Mouse (Mus musculus): ENCODE data around the gene Olfr704. TPM values are rescaled to one million over a fixed set of nuclear protein-coding genes. Genes with fewer than 3 reads are reported as not detected.
"Not testable (repeated sequence)": the region's sequence is repeated elsewhere in the genome, so short reads cannot be mapped to it uniquely, and the experiment has no call there.

Olfr704 gene
- not detected for total RNA-seq (2021)
- long read RNA-seq, experiment 1, result 0 reads
- long read RNA-seq, experiment 2, result 0 reads

- intact Hi-C loops (cut with DNase I), result no loop called here
- no peak for DNase-seq
These were observed at the start of gene Olfr704 for GRCm38 (mm10) chr7:106862885-106863284. Gene Olfr704, plus strand, starts transcription at chr7:106863185.

DNA sequence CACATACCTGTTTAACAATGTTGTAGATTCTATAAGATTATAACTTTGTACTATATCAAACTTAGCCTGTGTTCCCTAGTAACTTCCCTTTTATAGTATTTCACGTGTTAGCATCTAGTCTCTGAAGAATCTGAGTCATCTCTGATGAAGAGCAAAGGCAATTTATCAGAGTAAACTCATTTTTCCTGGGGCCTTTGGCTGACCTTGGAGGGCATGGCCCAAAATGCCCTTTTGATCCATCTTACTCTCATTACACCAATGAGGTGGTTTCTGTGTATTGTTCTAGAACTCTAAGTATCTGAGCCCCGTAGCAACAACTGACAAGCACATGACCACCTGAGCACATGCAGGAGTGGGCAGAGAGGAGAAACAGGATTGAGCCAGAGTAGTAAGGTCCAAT, 49.2 kb upstream of the Olfr704 start, which contains the start of gene Olfr701:
Gene Olfr701, plus strand, starts transcription at position 301 of the 400 bp plus-strand sequence.
- intact Hi-C loops (cut with DNase I), result no loop called here
- DNase-seq, result no peak

- no peak for DNase-seq
- intact Hi-C loops (cut with DNase I), result no loop called here
These were observed 47.2 kb upstream of the Olfr704 start for GRCm38 (mm10) chr7:106815775-106816174.

GRCm38 (mm10) chr7:106818414-106818813, 44.6 kb upstream of the Olfr704 start:
- no peak for DNase-seq
- intact Hi-C loops (cut with DNase I), result no loop called here

DNA sequence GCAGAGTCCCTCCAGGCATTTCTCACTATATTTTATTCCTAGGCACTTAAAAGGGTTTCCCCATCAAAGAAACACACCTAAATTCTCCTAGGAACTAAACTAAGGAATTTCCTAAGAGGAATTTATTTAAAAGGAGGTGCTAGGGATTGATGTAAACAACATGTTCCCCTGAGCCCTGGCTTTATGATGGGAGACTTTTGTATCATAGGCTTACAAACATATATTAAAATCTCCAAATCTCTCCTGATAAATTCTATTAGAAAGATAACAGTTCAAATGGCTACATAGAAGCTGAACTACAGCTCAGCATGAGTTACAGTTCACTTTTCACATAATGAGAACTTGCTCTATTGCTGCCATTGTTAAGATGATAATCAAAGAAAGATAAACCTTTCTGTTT, 29.2 kb upstream of the Olfr704 start, which contains the start of gene Olfr702:
Gene Olfr702, minus strand, starts transcription at position 101 of the 400 bp plus-strand sequence.
- DNase-seq, result no peak
- intact Hi-C loops (cut with DNase I), result no loop called here

DNA sequence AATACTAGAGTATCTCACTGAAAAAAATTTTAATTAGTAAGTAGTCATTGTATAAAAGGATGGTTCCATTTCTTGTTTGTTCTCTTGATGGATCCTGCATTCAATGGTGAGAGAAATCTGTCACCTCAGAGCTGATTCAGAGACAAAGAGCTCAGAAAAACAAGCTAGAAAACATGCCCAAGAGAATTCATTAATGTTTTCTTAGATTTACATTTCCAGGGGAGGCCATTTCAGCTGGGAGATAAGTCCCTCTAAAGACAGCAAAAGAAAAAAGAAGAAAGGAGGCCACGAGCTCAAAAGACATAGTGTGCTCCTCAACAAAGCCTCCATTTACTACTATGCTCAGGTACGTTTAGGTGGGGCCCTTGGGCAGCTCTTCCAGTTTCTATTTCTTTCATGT, 19.9 kb upstream of the Olfr704 start, which contains the start of gene Olfr703:
Gene Olfr703, plus strand, starts transcription at position 301 of the 400 bp plus-strand sequence.
- no peak for DNase-seq
- intact Hi-C loops (cut with DNase I), result no loop called here

- intact Hi-C loops (cut with DNase I), result no loop called here
- DNase-seq, result no peak
These were observed 13.8 kb downstream of the Olfr704 start, which contains the start of gene Olfr705 for GRCm38 (mm10) chr7:106876791-106877190. Gene Olfr705, minus strand, starts transcription at chr7:106876891.

- DNase-seq, result no peak
- intact Hi-C loops (cut with DNase I), result no loop called here
These were observed 25.1 kb downstream of the Olfr704 start, which contains the start of gene Olfr706 for GRCm38 (mm10) chr7:106888062-106888461. Gene Olfr706, minus strand, starts transcription at chr7:106888162.

DNA sequence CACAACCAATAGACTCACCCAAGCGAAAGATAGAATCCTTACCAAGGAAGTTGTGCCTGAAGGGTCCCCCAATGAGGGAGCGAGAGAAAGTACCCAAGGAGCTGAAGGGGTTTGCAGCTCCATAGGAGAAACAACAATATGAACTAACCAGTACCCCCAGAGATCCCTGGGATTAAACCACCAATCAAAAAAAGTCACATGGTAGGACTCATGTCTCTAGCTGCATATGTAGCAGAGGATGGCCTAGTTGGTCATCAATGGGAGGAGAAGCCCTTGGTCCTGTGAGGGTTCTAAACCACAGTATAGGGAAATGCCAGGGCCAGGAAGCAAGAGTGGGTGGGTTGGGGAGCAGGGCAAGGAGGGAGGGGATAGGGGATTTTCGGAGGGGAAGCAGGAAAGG, 38.2 kb downstream of the Olfr704 start, which contains the start of gene Olfr707:
Gene Olfr707, minus strand, starts transcription at position 101 of the 400 bp plus-strand sequence.
- intact Hi-C loops (cut with DNase I); DNase-seq: not testable (repeated sequence)

- no peak for DNase-seq
- intact Hi-C loops (cut with DNase I), result no loop called here
These were observed 44.7 kb downstream of the Olfr704 start, which contains the start of gene Olfr1532-ps1 for GRCm38 (mm10) chr7:106907676-106908075. Gene Olfr1532-ps1, plus strand, starts transcription at chr7:106908001.

Other genes with a start within 250 kb of the Olfr704 start
- gene Olfr693, start 182.6 kb upstream of the Olfr704 start, total RNA-seq (2021), result not detected
- gene Olfr694, start 171.4 kb upstream of the Olfr704 start, total RNA-seq (2021), result not detected
- gene Olfr695, start 146.8 kb upstream of the Olfr704 start, total RNA-seq (2021), result not detected
- gene Olfr697, start 120.7 kb upstream of the Olfr704 start, total RNA-seq (2021), result not detected
- not detected for gene Olfr698, start 107.8 kb upstream of the Olfr704 start, total RNA-seq (2021)
- gene Olfr699, start 70.0 kb upstream of the Olfr704 start, total RNA-seq (2021), result not detected
- not detected for gene Olfr700, start 54.4 kb upstream of the Olfr704 start, total RNA-seq (2021)
- not detected for gene Olfr701, start 49.1 kb upstream of the Olfr704 start, total RNA-seq (2021)
- gene Olfr702, start 29.3 kb upstream of the Olfr704 start, total RNA-seq (2021), result not detected
- gene Olfr703, start 19.8 kb upstream of the Olfr704 start, total RNA-seq (2021), result not detected
- not detected for gene Olfr705, start 13.7 kb downstream of the Olfr704 start, total RNA-seq (2021)
- not detected for gene Olfr706, start 25.0 kb downstream of the Olfr704 start, total RNA-seq (2021)
- not detected for gene Olfr707, start 38.1 kb downstream of the Olfr704 start, total RNA-seq (2021)
- gene Olfr1532-ps1, start 44.8 kb downstream of the Olfr704 start, total RNA-seq (2021), result not detected
- not detected for gene Olfr709-ps1, start 69.0 kb downstream of the Olfr704 start, total RNA-seq (2021)
- not detected for gene Olfr710, start 85.1 kb downstream of the Olfr704 start, total RNA-seq (2021)
- not detected for gene Olfr6, start 100.8 kb downstream of the Olfr704 start, total RNA-seq (2021)
- gene Olfr711, start 112.3 kb downstream of the Olfr704 start, total RNA-seq (2021), result not detected
- gene Olfr2, start 142.9 kb downstream of the Olfr704 start, total RNA-seq (2021), result not detected
- gene Olfr713, start 168.0 kb downstream of the Olfr704 start, total RNA-seq (2021), result not detected
- not detected for gene Olfr714, start 207.8 kb downstream of the Olfr704 start, total RNA-seq (2021)
- not detected for gene Olfr17, start 230.0 kb downstream of the Olfr704 start, total RNA-seq (2021)
- gene Olfr715b, start 247.2 kb downstream of the Olfr704 start, total RNA-seq (2021), result not detected